Mouse (Mus musculus) forebrain, embryonic 12.5 days (tissue): ENCODE measurements around the gene Taf11. TPM values are rescaled to one million over a fixed set of nuclear protein-coding genes. Genes with fewer than 3 reads are reported as not detected.

Experiments
- ATAC-seq: fragments of 200-750 bp; cut with Nextera tagmentation; 2 replicates; pipeline ENCODE4 v1.8.0; 2017; ENCODE audit warnings: moderate TSS enrichment; ENCODE audit not compliant: low FRiP score
- H3K27ac ChIP-seq: fragments of 300-500 bp; sonication (generic); 2 replicates; pipeline ENCODE4 v1.5.1; 2016; ENCODE audit warnings: mild to moderate bottlenecking
- H3K27me3 ChIP-seq: fragments of 300-500 bp; sonication (generic); 2 replicates; pipeline ENCODE4 v1.6.1; 2016; ENCODE audit warnings: mild to moderate bottlenecking
- H3K36me3 ChIP-seq: fragments of 300-500 bp; sonication (generic); replicated peaks from 2 replicates; pipeline ENCODE4 v1.6.1; 2016; ENCODE audit warnings: mild to moderate bottlenecking
- H3K4me1 ChIP-seq: fragments of 300-500 bp; sonication (generic); 2 replicates; pipeline ENCODE4 v1.6.1; 2016
- H3K4me2 ChIP-seq: fragments of 300-500 bp; sonication (generic); 2 replicates; pipeline ENCODE4 v1.6.1; 2016; ENCODE audit warnings: mild to moderate bottlenecking, moderate library complexity
- H3K4me3 ChIP-seq: fragments of 300-500 bp; sonication (generic); replicated peaks from 2 replicates; pipeline ENCODE4 v1.5.1; 2016; ENCODE audit warnings: mild to moderate bottlenecking
- H3K9ac ChIP-seq: fragments of 300-500 bp; sonication (generic); 2 replicates; pipeline ENCODE4 v1.6.1; 2016; ENCODE audit warnings: mild to moderate bottlenecking
- H3K9me3 ChIP-seq: fragments of 300-500 bp; sonication (generic); 2 replicates; pipeline ENCODE4 v1.6.1; 2016
- WGBS: fragments of 180-500 bp; shearing (Covaris S2); methylation state at CpG from one replicate; pipeline ENCODE4 v1.1.7; 2016; 5-methylcytosine and 5-hydroxymethylcytosine counted together
- polyA plus RNA-seq: library from polyadenylated mRNA; unstranded; fragments of >200 nt; fragmentation: Nextera tagmentation; extraction: Ambion mirVana; gene quantifications from 2 replicates; pipeline ENCODE4 v1.2.1, GENCODE M21; 2016

Gene Taf11
- polyA plus RNA-seq, 1 experiment from 2014 or later: 100 TPM

- Histone ChIP-seq H3K9me3 (no peaks in the 10 kb centered on the region), H3K4me1 (peaks cover 38% of the 10 kb centered on the region), H3K27me3 (no peaks in the 10 kb centered on the region), H3K4me2 (no peak overlapping the region), H3K4me3 (no peak overlapping the region), H3K9ac (no peak overlapping the region), H3K36me3 (peaks cover 7% of the 10 kb centered on the region), H3K27ac (no peak overlapping the region)
- no peak for ATAC-seq
- WGBS: 91% methylated on average over 7 of the region's 7 CpGs
These were observed 1.7 kb upstream of the Taf11 start for GRCm38 (mm10) chr17:27911371-27911770.

GRCm38 (mm10) chr17:27908888-27909621, 589 bp downstream of the Taf11 start, which contains the start of gene Anks1:
TSS of gene Anks1 (plus strand) at chr17:27909306.
- Histone ChIP-seq H3K9me3 (no peaks in the 10 kb centered on the region), H3K36me3 (peaks cover 15% of the 10 kb centered on the region), H3K4me3 (peak within 1 kb of the TSS; percentile 84), H3K27ac (peak within 1 kb of the TSS; percentile 80), H3K4me2 (peak within 1 kb of the TSS; percentile 90), H3K27me3 (no peaks in the 10 kb centered on the region), H3K4me1 (peaks cover 46% of the 10 kb centered on the region), H3K9ac (peak within 1 kb of the TSS; percentile 89)
- peak; percentile 91 for ATAC-seq
- WGBS: under 1% methylated on average over 73 of the region's 78 CpGs

- WGBS: 0% methylated on average over 12 of the region's 12 CpGs
- H3K4me2 ChIP-seq: peak overlapping the region; percentile 90
- 0 out of 2 replicates have a peak, but pooled peaks have one; percentile 3 for ATAC-seq
- H3K27ac ChIP-seq: peak overlapping the region; percentile 80
- H3K9me3 ChIP-seq: no peaks in the 10 kb centered on the region
- peak overlapping the region; percentile 89 for H3K9ac ChIP-seq
- H3K36me3 ChIP-seq: peaks cover 17% of the 10 kb centered on the region
- peak overlapping the region; percentile 84 for H3K4me3 ChIP-seq
- no peaks in the 10 kb centered on the region for H3K27me3 ChIP-seq
- H3K4me1 ChIP-seq: peaks cover 46% of the 10 kb centered on the region
These were observed 1.3 kb downstream of the Taf11 start for GRCm38 (mm10) chr17:27908206-27908887.

- Histone ChIP-seq H3K4me1 (peaks cover 46% of the 10 kb centered on the region), H3K27ac (peak overlapping the region; percentile 14; the same call in 1 of the 2 replicates), H3K27me3 (no peaks in the 10 kb centered on the region), H3K4me2 (peak overlapping the region; percentile 90), H3K4me3 (peak overlapping the region; percentile 84), H3K9me3 (no peaks in the 10 kb centered on the region), H3K36me3 (peaks cover 19% of the 10 kb centered on the region), H3K9ac (peak overlapping the region; percentile 75)
- peak; percentile 46; the same call in 1 of the 2 replicates for ATAC-seq
- WGBS: under 1% methylated on average over 45 of the region's 45 CpGs
These were observed 2.0 kb downstream of the Taf11 start for GRCm38 (mm10) chr17:27907512-27908205.

- Histone ChIP-seq H3K27me3 (no peaks in the 10 kb centered on the region), H3K4me3 (no peak overlapping the region), H3K36me3 (peaks cover 52% of the 10 kb centered on the region), H3K9me3 (no peaks in the 10 kb centered on the region), H3K4me2 (no peak overlapping the region), H3K27ac (no peak overlapping the region), H3K4me1 (no peaks in the 10 kb centered on the region), H3K9ac (no peak overlapping the region)
- ATAC-seq: no peak
- 81% methylated on average over 19 of the region's 19 CpGs for WGBS
These were observed 23.0 kb downstream of the Taf11 start for GRCm38 (mm10) chr17:27886499-27887210.

GRCm38 (mm10) chr17:27883994-27884393, 25.6 kb downstream of the Taf11 start:
- H3K4me3 ChIP-seq: no peak overlapping the region
- H3K9ac ChIP-seq: no peak overlapping the region
- H3K9me3 ChIP-seq: no peaks in the 10 kb centered on the region
- H3K27me3 ChIP-seq: no peaks in the 10 kb centered on the region
- no peak overlapping the region for H3K4me2 ChIP-seq
- H3K27ac ChIP-seq: no peak overlapping the region
- ATAC-seq: no peak
- WGBS: 95% methylated on average over 6 of the region's 6 CpGs
- peaks cover 71% of the 10 kb centered on the region for H3K36me3 ChIP-seq
- no peaks in the 10 kb centered on the region for H3K4me1 ChIP-seq

- no peaks in the 10 kb centered on the region for H3K4me1 ChIP-seq
- H3K27me3 ChIP-seq: no peaks in the 10 kb centered on the region
- peaks cover 74% of the 10 kb centered on the region for H3K36me3 ChIP-seq
- H3K4me3 ChIP-seq: no peak overlapping the region
- WGBS: 92% methylated on average over 8 of the region's 8 CpGs
- no peaks in the 10 kb centered on the region for H3K9me3 ChIP-seq
- H3K9ac ChIP-seq: no peak overlapping the region
- ATAC-seq: no peak
- no peak overlapping the region for H3K27ac ChIP-seq
- no peak overlapping the region for H3K4me2 ChIP-seq
These were observed 26.5 kb downstream of the Taf11 start for GRCm38 (mm10) chr17:27883129-27883528.

GRCm38 (mm10) chr17:27881518-27881917, 28.1 kb downstream of the Taf11 start:
- peaks cover 60% of the 10 kb centered on the region for H3K36me3 ChIP-seq

GRCm38 (mm10) chr17:27874510-27874909, 35.1 kb downstream of the Taf11 start:
- Histone ChIP-seq H3K4me3 (no peak overlapping the region), H3K4me1 (no peaks in the 10 kb centered on the region), H3K27me3 (no peaks in the 10 kb centered on the region), H3K9ac (no peak overlapping the region), H3K4me2 (no peak overlapping the region), H3K9me3 (no peaks in the 10 kb centered on the region), H3K36me3 (peaks cover 7% of the 10 kb centered on the region), H3K27ac (no peak overlapping the region)
- ATAC-seq: no peak
- WGBS: 78% methylated on average over 5 of the region's 5 CpGs

More at GRCm38 (mm10) chr17:27881518-27881917, 28.1 kb downstream of the Taf11 start:
- no peaks in the 10 kb centered on the region for H3K4me1 ChIP-seq
- 69% methylated on average over 11 of the region's 11 CpGs for WGBS
- H3K9me3 ChIP-seq: no peaks in the 10 kb centered on the region
- H3K27me3 ChIP-seq: no peaks in the 10 kb centered on the region
- H3K4me3 ChIP-seq: no peak overlapping the region
- no peak overlapping the region for H3K9ac ChIP-seq
- no peak overlapping the region for H3K27ac ChIP-seq
- H3K4me2 ChIP-seq: no peak overlapping the region
- ATAC-seq: no peak

- H3K4me2 ChIP-seq: no peak overlapping the region
- no peaks in the 10 kb centered on the region for H3K36me3 ChIP-seq
- no peaks in the 10 kb centered on the region for H3K9me3 ChIP-seq
- no peak for ATAC-seq
- H3K27ac ChIP-seq: no peak overlapping the region
- 81% methylated on average over 3 of the region's 3 CpGs for WGBS
- no peaks in the 10 kb centered on the region for H3K4me1 ChIP-seq
- no peaks in the 10 kb centered on the region for H3K27me3 ChIP-seq
- no peak overlapping the region for H3K9ac ChIP-seq
- H3K4me3 ChIP-seq: no peak overlapping the region
These were observed 36.1 kb downstream of the Taf11 start for GRCm38 (mm10) chr17:27873583-27873982.

GRCm38 (mm10) chr17:27871851-27872250, 37.8 kb downstream of the Taf11 start:
- no peak overlapping the region for H3K4me3 ChIP-seq
- H3K36me3 ChIP-seq: no peaks in the 10 kb centered on the region
- H3K4me1 ChIP-seq: no peaks in the 10 kb centered on the region
- ATAC-seq: no peak
- no peaks in the 10 kb centered on the region for H3K27me3 ChIP-seq
- H3K4me2 ChIP-seq: no peak overlapping the region
- H3K27ac ChIP-seq: no peak overlapping the region
- WGBS: 91% methylated on average over 3 of the region's 3 CpGs
- H3K9ac ChIP-seq: no peak overlapping the region
- no peaks in the 10 kb centered on the region for H3K9me3 ChIP-seq

- no peaks in the 10 kb centered on the region for H3K9me3 ChIP-seq
- no peak overlapping the region for H3K4me3 ChIP-seq
- H3K4me2 ChIP-seq: no peak overlapping the region
- no peaks in the 10 kb centered on the region for H3K4me1 ChIP-seq
- H3K9ac ChIP-seq: no peak overlapping the region
- 93% methylated on average over 4 of the region's 4 CpGs for WGBS
- H3K27me3 ChIP-seq: no peaks in the 10 kb centered on the region
- H3K27ac ChIP-seq: no peak overlapping the region
- no peaks in the 10 kb centered on the region for H3K36me3 ChIP-seq
- no peak for ATAC-seq
These were observed 42.9 kb downstream of the Taf11 start for GRCm38 (mm10) chr17:27866737-27867136.
